Mouse (Mus musculus): ENCODE measurements at regions not wholly inside any gene's neighbourhood (a gene's known extent, or its start where the extent isn't known, plus 50 kb on each side); places are given as distances from the start of the nearest gene placed in this dataset.
A peak's percentile ranks its signal among the peaks of the same experiment; 100 is the strongest.

DNA sequence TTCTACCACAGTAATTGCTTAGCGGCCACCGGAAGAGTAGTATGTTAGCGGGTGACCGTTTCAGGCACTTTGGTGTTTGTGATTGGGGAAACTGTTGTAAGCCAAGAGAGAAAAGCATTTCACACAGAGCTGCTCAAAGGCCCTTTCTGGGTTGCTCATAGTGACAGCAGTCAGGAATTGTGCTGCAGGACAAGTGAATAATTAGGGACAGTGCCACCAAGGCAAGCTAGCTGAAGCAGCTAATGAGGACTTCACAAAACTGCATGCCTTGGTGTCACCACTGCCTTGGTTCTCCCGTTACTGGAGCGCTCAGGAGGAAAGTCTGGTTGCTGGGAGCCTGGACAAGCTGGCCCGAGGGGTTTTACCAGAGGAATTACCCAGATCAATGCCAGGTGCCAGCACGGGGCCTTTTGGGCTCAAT is 80.7 kb upstream of the Btg3 start:
- H3K36me3 ChIP-seq (ENCODE audit: control insufficient read depth, insufficient read depth, low read length), result no peaks in the 10 kb centered on the region
- DNase-seq (ENCODE audit: low spot score), result peak; percentile 68
- H3K4me1 ChIP-seq (ENCODE audit: control insufficient read depth, insufficient read depth, low read length), result no peaks in the 10 kb centered on the region
- 21% methylated on average over 8 of the region's 8 CpGs for WGBS
- ATAC-seq, result peak; percentile 83
- no peak overlapping the region for H3K9ac ChIP-seq (ENCODE audit: low read length)
- H3K4me2 ChIP-seq (ENCODE audit: low read length), result peak overlapping the region; percentile 30; the same call in 1 of the 2 replicates
- H3K4me3 ChIP-seq (ENCODE audit: low read depth, low read length), result no peak overlapping the region
- H3K27ac ChIP-seq (ENCODE audit: low read depth, low read length), result peak overlapping the region; percentile 33; the same call in 1 of the 2 replicates
- H3K9me3 ChIP-seq (replicated peaks; ENCODE audit: control insufficient read depth, low read length), result no peaks in the 10 kb centered on the region
- no peaks in the 10 kb centered on the region for H3K27me3 ChIP-seq (replicated peaks; ENCODE audit: control insufficient read depth, insufficient read depth, low read length)

- Histone ChIP-seq H3K27me3 (replicated peaks; ENCODE audit: control insufficient read depth, insufficient read depth, low read length) (no peaks in the 10 kb centered on the region), H3K4me1 (ENCODE audit: control insufficient read depth, insufficient read depth, low read length) (no peaks in the 10 kb centered on the region), H3K9me3 (replicated peaks; ENCODE audit: control insufficient read depth, low read length) (no peaks in the 10 kb centered on the region), H3K27ac (ENCODE audit: low read depth, low read length) (peak overlapping the region; percentile 27; the same call in 1 of the 2 replicates), H3K9ac (ENCODE audit: low read length) (no peak overlapping the region), H3K4me2 (ENCODE audit: low read length) (no peak overlapping the region), H3K36me3 (ENCODE audit: control insufficient read depth, insufficient read depth, low read length) (no peaks in the 10 kb centered on the region), H3K4me3 (ENCODE audit: low read depth, low read length) (no peak overlapping the region)
- 57% methylated on average over 10 of the region's 10 CpGs for WGBS
- DNase-seq (ENCODE audit: low spot score) (peak; percentile 27), ATAC-seq (peak; percentile 19; the same call in 1 of the 2 replicates)
These were observed 79.4 kb upstream of the Btg3 start for GRCm38 (mm10) chr16:78456345-78456744.

- H3K27me3 ChIP-seq (replicated peaks; ENCODE audit: control insufficient read depth, insufficient read depth, low read length), result no peaks in the 10 kb centered on the region
- WGBS, result 80% methylated on average over 9 of the region's 9 CpGs
- DNase-seq (ENCODE audit: low spot score) (no peak), ATAC-seq (no peak)
- H3K9me3 ChIP-seq (replicated peaks; ENCODE audit: control insufficient read depth, low read length), result no peaks in the 10 kb centered on the region
- no peak overlapping the region for H3K9ac ChIP-seq (ENCODE audit: low read length)
- H3K4me2 ChIP-seq (ENCODE audit: low read length), result no peak overlapping the region
- no peaks in the 10 kb centered on the region for H3K4me1 ChIP-seq (ENCODE audit: control insufficient read depth, insufficient read depth, low read length)
- H3K27ac ChIP-seq (ENCODE audit: low read depth, low read length), result no peak overlapping the region
- no peak overlapping the region for H3K4me3 ChIP-seq (ENCODE audit: low read depth, low read length)
- H3K36me3 ChIP-seq (ENCODE audit: control insufficient read depth, insufficient read depth, low read length), result no peaks in the 10 kb centered on the region
These were observed 77.5 kb upstream of the Btg3 start for GRCm38 (mm10) chr16:78454509-78454908.

DNA sequence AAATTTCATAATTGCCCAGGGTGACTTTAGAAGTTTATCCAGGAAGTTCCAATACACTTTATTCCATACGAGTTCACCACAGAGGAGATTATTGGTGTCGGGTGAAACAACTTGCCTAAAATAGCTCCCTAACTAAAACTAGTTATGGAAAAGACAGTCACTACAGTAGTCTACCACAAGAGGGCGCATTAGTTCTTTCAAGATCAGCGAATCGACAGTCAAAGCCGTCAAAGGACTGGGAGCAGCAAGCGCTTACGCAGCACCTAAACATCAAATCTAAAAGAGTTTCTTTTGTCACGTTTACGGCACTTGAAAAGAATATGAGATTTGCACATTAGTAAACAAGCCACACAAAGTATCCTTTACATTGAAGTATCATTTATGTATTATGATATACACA is 75.3 kb upstream of the Btg3 start:
- 6% methylated on average over 10 of the region's 10 CpGs for WGBS
- H3K4me1 ChIP-seq (ENCODE audit: control insufficient read depth, insufficient read depth, low read length), result no peaks in the 10 kb centered on the region
- H3K4me3 ChIP-seq (ENCODE audit: low read depth, low read length), result no peak overlapping the region
- H3K4me2 ChIP-seq (ENCODE audit: low read length), result no peak overlapping the region
- DNase-seq (ENCODE audit: low spot score) (peak; percentile 96), ATAC-seq (peak; percentile 69)
- no peaks in the 10 kb centered on the region for H3K9me3 ChIP-seq (replicated peaks; ENCODE audit: control insufficient read depth, low read length)
- H3K36me3 ChIP-seq (ENCODE audit: control insufficient read depth, insufficient read depth, low read length), result no peaks in the 10 kb centered on the region
- H3K27me3 ChIP-seq (replicated peaks; ENCODE audit: control insufficient read depth, insufficient read depth, low read length), result no peaks in the 10 kb centered on the region
- no peak overlapping the region for H3K27ac ChIP-seq (ENCODE audit: low read depth, low read length)
- H3K9ac ChIP-seq (ENCODE audit: low read length), result no peak overlapping the region

DNA sequence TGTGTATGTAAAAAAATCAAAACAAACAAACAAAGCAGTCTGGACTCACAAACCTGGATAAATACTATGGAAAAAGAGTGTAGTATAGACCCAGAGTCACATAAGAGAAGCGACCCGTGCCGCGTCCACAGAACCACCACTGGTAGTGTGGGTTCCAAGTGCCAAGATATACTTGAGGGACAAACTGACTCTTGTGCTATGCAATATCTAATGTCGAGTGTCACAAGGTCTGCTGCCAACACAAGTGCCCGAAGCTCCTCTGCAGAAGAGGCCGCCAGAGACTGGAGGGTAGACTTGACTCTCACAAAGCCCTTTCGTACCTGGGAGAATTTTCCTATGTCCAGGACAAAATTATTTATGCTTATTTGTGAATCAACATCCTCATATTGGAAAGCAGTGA is 74.8 kb upstream of the Btg3 start:
- no peak for DNase-seq (ENCODE audit: low spot score)
- 89% methylated on average over 8 of the region's 8 CpGs for WGBS
- Histone ChIP-seq H3K36me3 (ENCODE audit: control insufficient read depth, insufficient read depth, low read length) (no peaks in the 10 kb centered on the region), H3K9me3 (replicated peaks; ENCODE audit: control insufficient read depth, low read length) (no peaks in the 10 kb centered on the region), H3K9ac (ENCODE audit: low read length) (no peak overlapping the region), H3K4me1 (ENCODE audit: control insufficient read depth, insufficient read depth, low read length) (no peaks in the 10 kb centered on the region), H3K4me2 (ENCODE audit: low read length) (no peak overlapping the region), H3K27me3 (replicated peaks; ENCODE audit: control insufficient read depth, insufficient read depth, low read length) (no peaks in the 10 kb centered on the region), H3K4me3 (ENCODE audit: low read depth, low read length) (no peak overlapping the region), H3K27ac (ENCODE audit: low read depth, low read length) (no peak overlapping the region)
- ATAC-seq, result 0 out of 2 replicates have a peak, but pooled peaks have one; percentile 9

DNA sequence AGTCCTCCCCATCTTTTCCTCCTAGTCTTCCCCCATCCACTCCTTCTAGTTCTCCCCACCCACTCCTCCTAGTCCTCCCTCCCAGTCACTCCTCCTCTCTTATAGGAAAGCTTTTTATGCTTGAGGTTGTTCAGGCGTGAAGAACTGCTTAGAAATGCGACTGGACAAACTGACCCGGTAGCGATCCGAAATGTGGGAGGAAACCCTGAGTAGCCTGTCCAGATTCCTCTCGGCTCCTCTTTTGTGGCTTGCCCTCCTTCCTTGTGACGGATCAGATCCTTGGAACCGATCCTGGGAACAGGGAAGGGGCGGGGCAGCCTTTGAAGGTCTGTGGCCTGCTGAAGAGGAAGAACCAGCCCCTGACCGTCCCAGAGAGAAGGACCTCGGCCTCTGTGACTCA is 74.3 kb upstream of the Btg3 start:
- Histone ChIP-seq H3K4me2 (ENCODE audit: low read length) (no peak overlapping the region), H3K9me3 (replicated peaks; ENCODE audit: control insufficient read depth, low read length) (no peaks in the 10 kb centered on the region), H3K36me3 (ENCODE audit: control insufficient read depth, insufficient read depth, low read length) (no peaks in the 10 kb centered on the region), H3K27me3 (replicated peaks; ENCODE audit: control insufficient read depth, insufficient read depth, low read length) (no peaks in the 10 kb centered on the region), H3K9ac (ENCODE audit: low read length) (no peak overlapping the region), H3K27ac (ENCODE audit: low read depth, low read length) (no peak overlapping the region), H3K4me3 (ENCODE audit: low read depth, low read length) (no peak overlapping the region), H3K4me1 (ENCODE audit: control insufficient read depth, insufficient read depth, low read length) (no peaks in the 10 kb centered on the region)
- ATAC-seq (no peak), DNase-seq (ENCODE audit: low spot score) (no peak)
- 58% methylated on average over 11 of the region's 11 CpGs for WGBS

DNA sequence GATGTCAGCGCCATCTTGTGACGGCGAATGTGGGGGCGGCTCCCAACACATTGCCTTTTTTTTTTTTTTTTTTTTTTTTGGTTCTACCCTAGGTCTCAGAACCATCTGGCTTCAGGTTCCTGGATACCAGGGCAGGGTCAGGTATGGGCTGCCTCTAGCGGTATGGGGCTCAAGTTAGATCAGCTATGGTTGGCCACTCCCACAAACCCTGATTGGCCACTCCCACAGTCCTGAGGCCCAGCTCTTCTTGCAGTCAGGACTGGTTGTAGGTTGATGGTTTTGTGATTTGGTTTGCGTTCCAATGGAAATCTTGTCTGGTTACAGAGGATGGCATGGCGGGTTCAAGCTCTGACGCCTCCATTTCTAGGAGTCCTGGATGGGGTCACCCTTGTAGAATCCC is 72.2 kb upstream of the Btg3 start:
- H3K9ac ChIP-seq (ENCODE audit: low read length), result no peak overlapping the region
- H3K9me3 ChIP-seq (replicated peaks; ENCODE audit: control insufficient read depth, low read length), result no peaks in the 10 kb centered on the region
- H3K4me1 ChIP-seq (ENCODE audit: control insufficient read depth, insufficient read depth, low read length), result no peaks in the 10 kb centered on the region
- ATAC-seq (no peak), DNase-seq (ENCODE audit: low spot score) (no peak)
- no peaks in the 10 kb centered on the region for H3K27me3 ChIP-seq (replicated peaks; ENCODE audit: control insufficient read depth, insufficient read depth, low read length)
- no peaks in the 10 kb centered on the region for H3K36me3 ChIP-seq (ENCODE audit: control insufficient read depth, insufficient read depth, low read length)
- no peak overlapping the region for H3K4me2 ChIP-seq (ENCODE audit: low read length)
- H3K27ac ChIP-seq (ENCODE audit: low read depth, low read length), result no peak overlapping the region
- 98% methylated on average over 8 of the region's 8 CpGs for WGBS
- no peak overlapping the region for H3K4me3 ChIP-seq (ENCODE audit: low read depth, low read length)

- WGBS, result 93% methylated on average over 8 of the region's 8 CpGs
These were observed 66.3 kb upstream of the Btg3 start for GRCm38 (mm10) chr16:78443262-78443661.

GRCm38 (mm10) chr16:78442830-78443229 is 65.8 kb upstream of the Btg3 start:
- Histone ChIP-seq H3K27ac (ENCODE audit: low read depth, low read length) (no peak overlapping the region), H3K4me3 (ENCODE audit: low read depth, low read length) (no peak overlapping the region), H3K4me2 (ENCODE audit: low read length) (no peak overlapping the region), H3K27me3 (replicated peaks; ENCODE audit: control insufficient read depth, insufficient read depth, low read length) (no peaks in the 10 kb centered on the region), H3K9me3 (replicated peaks; ENCODE audit: control insufficient read depth, low read length) (no peaks in the 10 kb centered on the region), H3K36me3 (ENCODE audit: control insufficient read depth, insufficient read depth, low read length) (no peaks in the 10 kb centered on the region), H3K9ac (ENCODE audit: low read length) (no peak overlapping the region), H3K4me1 (ENCODE audit: control insufficient read depth, insufficient read depth, low read length) (no peaks in the 10 kb centered on the region)
- DNase-seq (ENCODE audit: low spot score) (no peak), ATAC-seq (no peak)
- WGBS, result 93% methylated on average over 7 of the region's 7 CpGs

More at GRCm38 (mm10) chr16:78443262-78443661, 66.3 kb upstream of the Btg3 start:
- no peak overlapping the region for H3K4me2 ChIP-seq (ENCODE audit: low read length)
- no peaks in the 10 kb centered on the region for H3K9me3 ChIP-seq (replicated peaks; ENCODE audit: control insufficient read depth, low read length)
- DNase-seq (ENCODE audit: low spot score), result no peak
- no peak overlapping the region for H3K27ac ChIP-seq (ENCODE audit: low read depth, low read length)
- no peaks in the 10 kb centered on the region for H3K4me1 ChIP-seq (ENCODE audit: control insufficient read depth, insufficient read depth, low read length)
- H3K36me3 ChIP-seq (ENCODE audit: control insufficient read depth, insufficient read depth, low read length), result no peaks in the 10 kb centered on the region
- no peak overlapping the region for H3K9ac ChIP-seq (ENCODE audit: low read length)
- no peaks in the 10 kb centered on the region for H3K27me3 ChIP-seq (replicated peaks; ENCODE audit: control insufficient read depth, insufficient read depth, low read length)
- ATAC-seq, result no peak
- no peak overlapping the region for H3K4me3 ChIP-seq (ENCODE audit: low read depth, low read length)

Measured in forebrain, embryonic 14.5 days (tissue).